Mouse (Mus musculus) liver, embryonic 13.5 days (tissue): ENCODE results near the gene Rcan2. TPM values are rescaled to one million over a fixed set of nuclear protein-coding genes. Genes with fewer than 3 reads are reported as not detected.

ENCODE experiments used
- ATAC-seq: fragments of 200-750 bp; cut with Nextera tagmentation; 2 replicates; pipeline ENCODE4 v1.8.0; 2017; ENCODE audit warnings: low read depth, mild to moderate bottlenecking, moderate number of reproducible peaks, moderate library complexity
- DNase-seq: peaks from one replicate; pipeline ENCODE4 v3.0.0; 2022
- H3K27ac ChIP-seq: fragments of 300-500 bp; sonication (generic); 2 replicates; pipeline ENCODE4 v1.5.1; 2015; ENCODE audit warnings: moderate library complexity, mild to moderate bottlenecking, inconsistent platforms
- H3K27me3 ChIP-seq: fragments of 300-500 bp; sonication (generic); 2 replicates; pipeline ENCODE4 v1.6.1; 2015; ENCODE audit warnings: mild to moderate bottlenecking, inconsistent platforms
- H3K36me3 ChIP-seq: fragments of 300-500 bp; sonication (generic); 2 replicates; pipeline ENCODE4 v1.6.1; 2015; ENCODE audit warnings: mild to moderate bottlenecking, inconsistent platforms
- H3K4me1 ChIP-seq: fragments of 300-500 bp; sonication (generic); replicated peaks from 2 replicates; pipeline ENCODE4 v1.6.1; 2015; ENCODE audit warnings: inconsistent platforms
- H3K4me2 ChIP-seq: fragments of 300-500 bp; sonication (generic); 2 replicates; pipeline ENCODE4 v1.6.1; 2015; ENCODE audit warnings: inconsistent platforms, mild to moderate bottlenecking, moderate library complexity
- H3K4me3 ChIP-seq: fragments of 300-500 bp; sonication (generic); replicated peaks from 2 replicates; pipeline ENCODE4 v1.5.1; 2015; ENCODE audit warnings: mild to moderate bottlenecking, inconsistent platforms
- H3K9ac ChIP-seq: fragments of 300-500 bp; sonication (generic); 2 replicates; pipeline ENCODE4 v1.6.1; 2015; ENCODE audit warnings: mild to moderate bottlenecking, inconsistent platforms
- H3K9me3 ChIP-seq: fragments of 300-500 bp; sonication (generic); replicated peaks from 2 replicates; pipeline ENCODE4 v1.6.1; 2016; ENCODE audit warnings: inconsistent platforms
- WGBS: fragments of 180-500 bp; shearing (Covaris S2); methylation state at CpG from one replicate; pipeline ENCODE4 v1.1.7; 2015; ENCODE audit not compliant: insufficient replicate concordance; 5-methylcytosine and 5-hydroxymethylcytosine counted together
- polyA plus RNA-seq: library from polyadenylated mRNA; unstranded; fragments of >200 nt; fragmentation: Nextera tagmentation; extraction: Ambion mirVana; gene quantifications from 2 replicates; pipeline ENCODE4 v1.2.1, GENCODE M21; 2015

Rcan2 gene
- polyA plus RNA-seq, 1 experiment from 2014 or later = 1.1 TPM

GRCm38 (mm10) chr17:43989334-43989945 is 188.3 kb downstream of the Rcan2 start:
- ATAC-seq (no peak), DNase-seq (no peak)
- no peaks in the 10 kb centered on the region for H3K27me3 ChIP-seq

GRCm38 (mm10) chr17:43990957-43991383 is 189.8 kb downstream of the Rcan2 start:
- no peaks in the 10 kb centered on the region for H3K4me1 ChIP-seq
- H3K4me3 ChIP-seq = no peak overlapping the region
- ATAC-seq (no peak), DNase-seq (no peak)
- no peak overlapping the region for H3K4me2 ChIP-seq
- H3K27me3 ChIP-seq = no peaks in the 10 kb centered on the region
- no peaks in the 10 kb centered on the region for H3K36me3 ChIP-seq
- WGBS = 70% methylated on average over 10 of the region's 10 CpGs
- no peaks in the 10 kb centered on the region for H3K9me3 ChIP-seq
- H3K9ac ChIP-seq = no peak overlapping the region
- no peak overlapping the region for H3K27ac ChIP-seq

More at GRCm38 (mm10) chr17:43989334-43989945, 188.3 kb downstream of the Rcan2 start:
- H3K36me3 ChIP-seq = no peaks in the 10 kb centered on the region
- no peak overlapping the region for H3K4me3 ChIP-seq
- no peaks in the 10 kb centered on the region for H3K4me1 ChIP-seq
- H3K27ac ChIP-seq = no peak overlapping the region
- no peaks in the 10 kb centered on the region for H3K9me3 ChIP-seq
- H3K9ac ChIP-seq = no peak overlapping the region
- H3K4me2 ChIP-seq = no peak overlapping the region
- 64% methylated on average over 5 of the region's 5 CpGs for WGBS

- H3K27ac ChIP-seq = no peak overlapping the region
- H3K9ac ChIP-seq = no peak overlapping the region
- H3K36me3 ChIP-seq = no peaks in the 10 kb centered on the region
- H3K9me3 ChIP-seq = no peaks in the 10 kb centered on the region
- ATAC-seq (no peak), DNase-seq (no peak)
- H3K4me3 ChIP-seq = no peak overlapping the region
- peaks cover 12% of the 10 kb centered on the region for H3K4me1 ChIP-seq
- no peaks in the 10 kb centered on the region for H3K27me3 ChIP-seq
- H3K4me2 ChIP-seq = no peak overlapping the region
- 61% methylated on average over 4 of the region's 4 CpGs for whole genome bisulfite sequencing
Measured at GRCm38 (mm10) chr17:43994080-43994479, 192.9 kb downstream of the Rcan2 start.

- WGBS = 16% methylated on average over 7 of the region's 7 CpGs
- Histone ChIP-seq H3K9me3 (no peaks in the 10 kb centered on the region), H3K4me3 (no peak overlapping the region), H3K27me3 (no peaks in the 10 kb centered on the region), H3K9ac (no peak overlapping the region), H3K27ac (no peak overlapping the region), H3K36me3 (no peaks in the 10 kb centered on the region), H3K4me1 (peaks cover 12% of the 10 kb centered on the region), H3K4me2 (peak overlapping the region; percentile 33)
- ATAC-seq (peak; percentile 63), DNase-seq (peak; percentile 13)
Measured at GRCm38 (mm10) chr17:43997514-43997913, 196.4 kb downstream of the Rcan2 start.

- no peak overlapping the region for H3K9ac ChIP-seq
- no peak overlapping the region for H3K4me3 ChIP-seq
- H3K36me3 ChIP-seq = no peaks in the 10 kb centered on the region
- peaks cover 12% of the 10 kb centered on the region for H3K4me1 ChIP-seq
- ATAC-seq = peak; percentile 75
- 0 out of 2 replicates have a peak overlapping the region, but pooled peaks have one; percentile 9 for H3K27ac ChIP-seq
- DNase-seq = no peak
- H3K9me3 ChIP-seq = no peaks in the 10 kb centered on the region
- peak overlapping the region; percentile 33 for H3K4me2 ChIP-seq
- 32% methylated on average over 6 of the region's 6 CpGs for WGBS
- H3K27me3 ChIP-seq = no peaks in the 10 kb centered on the region
Measured at GRCm38 (mm10) chr17:43998095-43998494, 196.9 kb downstream of the Rcan2 start.

- H3K36me3 ChIP-seq = no peaks in the 10 kb centered on the region
- WGBS = 73% methylated on average over 2 of the region's 2 CpGs
- ATAC-seq = no peak
Measured at GRCm38 (mm10) chr17:44004401-44004800, 203.2 kb downstream of the Rcan2 start.

GRCm38 (mm10) chr17:44007411-44007810 is 206.3 kb downstream of the Rcan2 start:
- no peak for DNase-seq
- ATAC-seq = no peak
- WGBS = 51% methylated on average over 2 of the region's 2 CpGs
- Histone ChIP-seq H3K36me3 (no peaks in the 10 kb centered on the region), H3K4me3 (no peak overlapping the region), H3K4me1 (no peaks in the 10 kb centered on the region), H3K4me2 (no peak overlapping the region), H3K27ac (no peak overlapping the region), H3K9me3 (no peaks in the 10 kb centered on the region), H3K27me3 (no peaks in the 10 kb centered on the region), H3K9ac (no peak overlapping the region)

More at GRCm38 (mm10) chr17:44004401-44004800, 203.2 kb downstream of the Rcan2 start:
- no peak for DNase-seq
- no peak overlapping the region for H3K4me2 ChIP-seq
- H3K9me3 ChIP-seq = no peaks in the 10 kb centered on the region
- H3K4me1 ChIP-seq = no peaks in the 10 kb centered on the region
- no peak overlapping the region for H3K4me3 ChIP-seq
- no peaks in the 10 kb centered on the region for H3K27me3 ChIP-seq
- no peak overlapping the region for H3K27ac ChIP-seq
- H3K9ac ChIP-seq = no peak overlapping the region

- Histone ChIP-seq H3K9me3 (no peaks in the 10 kb centered on the region), H3K9ac (no peak overlapping the region), H3K4me2 (no peak overlapping the region), H3K27ac (no peak overlapping the region), H3K27me3 (no peaks in the 10 kb centered on the region), H3K4me1 (no peaks in the 10 kb centered on the region), H3K36me3 (no peaks in the 10 kb centered on the region), H3K4me3 (no peak overlapping the region)
- DNase-seq = no peak
- no peak for ATAC-seq
- WGBS = 52% methylated on average over 4 of the region's 4 CpGs
Measured at GRCm38 (mm10) chr17:44011917-44012316, 210.8 kb downstream of the Rcan2 start.

GRCm38 (mm10) chr17:44013756-44014510 is 212.8 kb downstream of the Rcan2 start:
- no peak overlapping the region for H3K27ac ChIP-seq
- no peaks in the 10 kb centered on the region for H3K27me3 ChIP-seq
- H3K9me3 ChIP-seq = no peaks in the 10 kb centered on the region
- no peaks in the 10 kb centered on the region for H3K4me1 ChIP-seq
- ATAC-seq = no peak
- no peak overlapping the region for H3K4me3 ChIP-seq
- no peak overlapping the region for H3K4me2 ChIP-seq
- no peaks in the 10 kb centered on the region for H3K36me3 ChIP-seq
- no peak for DNase-seq
- WGBS = 48% methylated on average over 4 of the region's 4 CpGs
- H3K9ac ChIP-seq = no peak overlapping the region

- WGBS = 58% methylated on average over 5 of the region's 5 CpGs
Measured at GRCm38 (mm10) chr17:44016314-44016713, 215.2 kb downstream of the Rcan2 start.

GRCm38 (mm10) chr17:44020707-44021220 is 219.6 kb downstream of the Rcan2 start:
- no peak overlapping the region for H3K9ac ChIP-seq
- no peaks in the 10 kb centered on the region for H3K9me3 ChIP-seq
- no peaks in the 10 kb centered on the region for H3K27me3 ChIP-seq
- ATAC-seq (no peak), DNase-seq (no peak)
- H3K4me3 ChIP-seq = no peak overlapping the region
- no peak overlapping the region for H3K4me2 ChIP-seq
- H3K36me3 ChIP-seq = no peaks in the 10 kb centered on the region
- no peaks in the 10 kb centered on the region for H3K4me1 ChIP-seq
- H3K27ac ChIP-seq = no peak overlapping the region
- WGBS = 55% methylated on average over 6 of the region's 6 CpGs

More at GRCm38 (mm10) chr17:44016314-44016713, 215.2 kb downstream of the Rcan2 start:
- no peaks in the 10 kb centered on the region for H3K9me3 ChIP-seq
- H3K36me3 ChIP-seq = no peaks in the 10 kb centered on the region
- DNase-seq (no peak), ATAC-seq (no peak)
- H3K4me2 ChIP-seq = no peak overlapping the region
- no peak overlapping the region for H3K4me3 ChIP-seq
- no peak overlapping the region for H3K27ac ChIP-seq
- no peaks in the 10 kb centered on the region for H3K27me3 ChIP-seq
- H3K4me1 ChIP-seq = no peaks in the 10 kb centered on the region
- no peak overlapping the region for H3K9ac ChIP-seq
